Mouse (Mus musculus) left cerebral cortex, postnatal 36 days (tissue): ENCODE measurements around the gene Uchl4. TPM values are rescaled to one million over a fixed set of nuclear protein-coding genes. Genes with fewer than 3 reads are reported as not detected.
A peak's percentile ranks its signal among the peaks of the same experiment; 100 is the strongest.

Experiments
- DNase-seq, 2 experiments: peaks; one replicate each; pipeline ENCODE4 v3.0.0; 2021 to 2022; ENCODE audit warnings: low spot score in 2 of 2, mixed read lengths in 1 of 2
- intact Hi-C: fragments of 180-260 bp; cut with DNase I; formaldehyde crosslinking; loops from one replicate; pipeline ENCODE4 v1.15.1; 2025
- total RNA-seq, 2 experiments: library from RNA; stranded (reverse); gene quantifications; 2 replicates each; pipeline ENCODE4 v1.2.3; 2021

The Uchl4 gene
- total RNA-seq, 2 experiments from 2014 or later, result 2.4 to 2.7 TPM

DNA sequence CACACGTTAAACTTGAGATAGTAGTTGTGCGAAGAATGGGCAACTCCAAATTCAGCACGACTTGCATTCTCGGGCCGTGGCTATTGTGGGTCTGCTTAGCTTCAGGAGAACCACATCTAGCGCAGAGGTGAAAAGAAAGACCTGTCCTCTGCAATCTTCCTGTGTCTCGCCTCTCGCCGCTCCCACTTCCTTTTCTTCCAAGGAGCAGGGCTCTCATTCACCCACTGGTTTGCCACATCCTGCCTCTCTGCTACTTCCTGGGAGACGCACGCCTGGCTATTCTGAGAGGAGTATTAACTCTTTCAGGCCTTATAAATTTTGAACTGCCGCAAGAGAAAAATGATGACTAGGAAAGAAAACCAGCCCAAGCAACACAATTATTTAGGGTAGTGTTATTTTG is 7.3 kb upstream of the Uchl4 start:
- no peak for DNase-seq
- intact Hi-C loops, result no loop called here

DNA sequence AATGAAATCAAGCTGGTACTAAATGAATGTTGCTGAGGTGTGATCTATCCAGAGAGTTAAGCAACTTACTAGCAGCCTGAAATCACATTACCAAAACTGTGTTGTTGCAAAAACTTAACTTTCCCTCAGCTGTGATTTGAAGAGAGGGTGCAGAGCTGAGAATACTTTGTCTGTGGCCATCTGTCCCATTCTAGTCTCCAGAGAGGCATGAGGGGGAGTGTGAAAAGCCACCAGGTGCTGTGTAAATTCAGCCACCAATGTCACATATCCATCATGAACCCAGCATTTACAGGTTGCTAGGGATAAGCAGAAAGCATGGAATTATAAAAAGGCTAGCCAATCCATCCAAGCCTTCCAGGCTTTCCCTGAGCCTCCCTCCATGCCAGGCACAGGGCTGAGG is 6.0 kb upstream of the Uchl4 start:
- DNase-seq, result peak in 1 of 2 experiments; percentile 32
- intact Hi-C loops, result no loop called here

DNA sequence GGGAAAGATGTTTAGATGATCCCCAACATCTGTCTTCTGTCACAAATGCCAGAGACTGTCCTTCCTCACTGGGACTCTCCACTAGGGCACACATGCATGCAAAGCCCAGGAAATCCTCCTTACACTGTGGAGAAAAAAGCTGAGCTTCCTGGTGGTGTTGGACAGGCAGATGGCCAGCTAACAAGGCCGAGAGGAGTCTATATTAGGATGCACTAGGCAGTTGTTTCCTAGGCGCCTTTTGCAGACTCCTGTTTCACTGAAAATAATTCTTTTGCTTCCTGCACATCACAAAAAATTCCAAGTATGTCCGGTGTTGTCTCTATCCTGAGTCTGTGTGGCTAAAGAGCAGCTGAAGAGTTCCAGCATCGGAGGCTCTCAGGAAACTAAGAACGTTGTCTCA is 3.8 kb upstream of the Uchl4 start:
- DNase-seq, result no peak
- intact Hi-C loops, result loop anchor here (2.0 kb wide), 1 partner anchor 22 kb away; the partner anchor contains the start of gene Map2k1

DNA sequence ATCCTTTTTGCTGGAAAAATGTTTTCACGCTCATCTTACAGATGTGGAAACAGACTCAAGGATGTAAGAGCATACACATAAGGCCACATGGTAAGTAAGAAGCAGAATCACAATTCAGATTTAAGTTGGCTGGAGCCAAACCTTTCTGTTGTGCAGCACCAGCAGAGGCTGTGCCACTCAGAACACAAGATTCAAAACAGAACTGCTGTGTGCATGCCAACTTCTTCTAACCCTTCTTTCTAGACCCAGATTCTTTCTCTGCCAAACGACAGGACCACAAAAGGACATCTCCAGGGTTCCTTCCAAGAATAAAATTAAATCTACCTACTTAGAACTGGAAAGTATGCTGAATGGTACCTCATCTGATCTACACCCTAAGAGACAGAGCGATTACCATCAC is 3.3 kb upstream of the Uchl4 start:
- intact Hi-C loops, result loop anchor here (2.0 kb wide), 1 partner anchor 21 kb away; the partner anchor contains the start of gene Map2k1
- DNase-seq, result no peak

DNA sequence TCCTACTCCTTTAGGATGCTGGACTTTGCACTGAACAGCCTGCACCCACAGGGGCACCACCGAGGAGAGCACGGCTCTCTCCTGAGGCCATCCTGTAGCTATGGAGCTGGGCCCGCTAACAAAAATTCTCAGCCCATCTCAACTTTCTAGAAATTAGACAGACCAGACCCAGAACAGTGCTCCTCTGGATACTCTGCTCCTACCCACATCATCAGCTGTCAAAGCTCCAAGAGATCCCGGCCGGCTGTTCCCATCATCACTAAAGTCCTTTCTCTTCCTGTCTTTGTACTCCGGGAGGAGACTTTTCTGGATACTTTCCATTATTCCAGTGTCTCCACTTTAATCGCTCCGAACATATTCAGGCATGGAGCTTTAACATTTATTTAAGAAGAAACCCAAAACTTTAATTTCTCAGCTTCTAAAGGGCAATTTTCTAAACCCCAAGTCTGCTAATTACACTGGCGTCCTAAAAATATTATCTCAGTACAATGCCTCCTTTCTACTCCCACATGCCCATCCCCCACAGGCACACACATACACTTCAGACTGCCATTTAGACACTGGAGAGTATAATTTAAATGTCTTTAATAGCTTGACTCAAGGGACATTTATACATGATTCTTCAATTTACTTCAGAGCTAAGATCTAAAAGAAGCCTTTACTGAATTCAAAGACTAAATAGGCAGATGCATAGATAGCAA is 2.6 kb upstream of the Uchl4 start:
- intact Hi-C loops, result no loop called here
- DNase-seq, result no peak

DNA sequence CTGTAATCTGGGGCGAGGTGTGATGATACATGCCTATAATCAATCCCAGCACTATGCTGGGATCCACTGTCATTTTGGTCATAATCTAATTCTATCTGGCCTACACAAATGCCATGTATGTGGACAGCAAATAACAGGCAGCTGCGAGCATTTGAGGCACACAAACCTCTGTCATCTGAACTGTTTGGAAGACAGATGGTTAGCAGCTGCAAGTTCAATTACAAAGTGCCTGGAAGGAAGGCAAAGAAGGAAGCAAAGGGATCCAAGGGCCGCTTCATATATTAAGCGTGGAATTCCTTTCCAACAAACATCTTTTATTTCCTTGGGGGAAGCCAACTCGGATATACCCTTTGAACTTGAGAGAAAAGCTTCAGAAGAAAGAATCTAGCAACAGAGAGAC is 1.3 kb upstream of the Uchl4 start:
- DNase-seq, result no peak
- intact Hi-C loops, result no loop called here

DNA sequence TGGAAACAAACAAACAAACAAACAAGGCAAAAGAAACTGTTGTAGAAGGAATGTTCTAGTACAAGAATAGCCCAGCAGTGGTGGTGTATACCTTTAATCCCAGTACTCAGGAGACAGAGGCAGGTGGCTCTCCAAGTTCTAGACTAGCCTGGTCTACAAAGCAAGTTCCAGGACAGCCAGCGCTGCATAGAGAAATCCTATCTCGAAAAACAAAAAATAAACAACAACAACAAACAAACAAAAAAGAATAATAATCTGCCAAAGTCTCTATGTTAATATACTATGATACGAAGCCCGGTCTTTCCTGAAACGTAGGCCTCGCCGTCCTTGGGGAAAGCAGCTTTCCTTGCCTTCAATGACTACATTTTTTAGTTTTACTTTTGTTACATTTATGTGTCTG is 1.1 kb downstream of the Uchl4 start:
- DNase-seq, result no peak
- intact Hi-C loops, result no loop called here

DNA sequence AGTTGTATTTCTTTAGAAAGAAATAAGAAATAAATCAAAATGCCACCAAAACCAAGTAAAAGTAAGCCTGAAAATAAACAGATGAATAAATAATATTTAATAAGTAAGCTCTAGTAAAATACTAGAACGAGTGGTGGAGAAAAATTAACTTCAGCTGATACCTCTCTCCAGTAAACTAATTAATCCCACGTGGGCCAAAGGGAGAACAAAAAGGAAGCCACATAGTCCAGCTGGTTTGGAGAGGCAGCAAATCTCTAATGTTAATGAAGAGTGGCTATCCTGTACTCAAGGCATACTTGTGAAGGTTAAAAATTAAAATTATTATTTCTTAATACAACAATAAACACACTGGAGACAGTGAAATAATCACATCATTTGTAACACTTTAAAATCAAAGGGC is 5.1 kb downstream of the Uchl4 start:
- no peak for DNase-seq

DNA sequence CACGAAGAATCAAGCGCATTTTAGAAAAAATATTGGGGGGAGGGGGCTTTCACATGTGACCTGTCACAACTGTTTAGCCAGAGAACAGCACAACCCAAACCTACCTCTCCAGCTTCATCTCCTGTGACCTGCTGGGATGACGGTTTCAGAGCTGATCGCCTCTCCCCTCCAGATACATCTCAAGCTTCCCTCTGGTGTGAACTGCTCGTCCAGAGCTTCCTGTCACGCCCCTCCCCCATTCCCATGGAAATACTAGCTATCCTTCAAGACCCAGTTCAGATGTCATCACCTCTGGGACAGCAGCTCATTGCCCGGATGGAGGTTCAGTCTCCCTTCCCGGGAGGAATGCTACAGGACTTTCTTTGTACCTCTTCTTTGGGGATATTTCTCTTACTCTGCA is 5.7 kb downstream of the Uchl4 start:
- intact Hi-C loops, result no loop called here

More for the DNA sequence above, 5.1 kb downstream of the Uchl4 start:
- intact Hi-C loops, result no loop called here

DNA sequence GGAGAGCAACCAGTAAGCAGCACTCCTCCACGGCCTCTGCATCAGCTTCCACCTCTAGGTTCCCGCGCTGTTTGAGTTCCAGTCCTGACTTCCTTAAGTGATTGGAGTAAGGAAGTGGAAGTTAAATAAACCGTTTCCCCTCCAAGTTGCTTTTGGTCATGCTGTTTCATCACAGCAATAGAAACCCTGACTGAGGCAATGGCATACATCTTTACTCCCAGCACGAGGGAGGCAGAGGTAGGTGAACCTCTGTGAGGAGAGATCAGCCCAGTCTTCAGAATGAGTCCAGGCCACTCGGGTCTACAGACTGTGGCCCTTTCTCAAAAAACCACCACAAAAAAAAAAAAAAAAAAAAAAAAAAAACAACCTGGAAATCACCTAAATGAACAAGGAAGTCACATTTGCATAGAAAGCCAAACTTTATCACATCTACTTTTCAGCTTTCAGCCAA is 7.4 kb downstream of the Uchl4 start:
- intact Hi-C loops, result no loop called here
- DNase-seq, result no peak

More for the DNA sequence above, 5.7 kb downstream of the Uchl4 start:
- no peak for DNase-seq

DNA sequence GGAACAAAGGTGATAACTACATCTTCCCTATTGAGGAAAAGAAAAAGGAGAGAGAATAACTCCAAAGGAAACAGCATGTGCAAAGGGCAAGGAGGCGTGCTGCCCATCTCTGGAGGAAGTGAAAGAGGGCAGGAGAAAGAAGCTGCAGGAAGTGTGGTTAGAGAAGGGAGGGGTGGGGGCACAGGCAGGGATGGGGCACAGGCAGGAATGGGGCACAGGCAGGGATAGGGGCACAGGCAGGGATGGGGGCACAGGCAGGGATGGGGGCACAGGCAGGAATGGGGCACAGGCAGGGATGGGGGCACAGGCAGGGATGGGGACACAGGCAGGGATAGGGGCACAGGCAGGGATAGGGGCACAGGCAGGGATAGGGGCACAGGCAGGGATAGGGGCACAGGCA is 14.4 kb downstream of the Uchl4 start:
- intact Hi-C loops, result no loop called here
- no peak for DNase-seq

DNA sequence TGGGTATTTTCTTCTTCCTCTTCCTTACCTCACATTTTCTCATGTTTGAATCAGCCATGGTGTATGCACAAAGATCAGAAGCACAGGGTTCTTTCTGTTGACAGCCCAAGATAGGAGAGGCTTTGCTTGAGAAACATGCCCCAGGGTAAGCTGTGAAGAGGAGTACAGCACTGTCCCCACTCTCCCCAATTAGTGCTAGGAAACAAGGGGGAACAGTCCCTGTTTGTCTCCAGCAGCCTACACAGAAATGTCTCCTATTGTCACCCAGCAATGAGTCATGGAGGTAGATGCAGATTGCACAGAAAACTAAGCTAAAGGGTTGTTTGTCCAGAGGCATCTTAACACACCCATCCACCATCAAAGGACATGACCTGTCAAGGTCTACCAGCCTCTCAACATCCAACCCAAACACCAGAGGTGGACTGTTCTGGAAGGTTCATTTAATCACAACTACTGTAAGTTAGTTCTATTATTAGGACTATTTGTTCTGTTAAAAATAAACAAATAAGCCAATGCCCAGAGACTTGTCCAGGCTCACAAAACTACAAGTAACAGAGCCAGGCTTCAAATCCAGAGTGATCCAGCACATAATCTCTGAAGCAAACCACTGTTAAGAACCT is 15.2 kb downstream of the Uchl4 start:
- intact Hi-C loops, result loop anchor here (5.0 kb wide), 1 partner anchor 33 kb away; no protein-coding TSS in a partner anchor
- DNase-seq, result no peak

DNA sequence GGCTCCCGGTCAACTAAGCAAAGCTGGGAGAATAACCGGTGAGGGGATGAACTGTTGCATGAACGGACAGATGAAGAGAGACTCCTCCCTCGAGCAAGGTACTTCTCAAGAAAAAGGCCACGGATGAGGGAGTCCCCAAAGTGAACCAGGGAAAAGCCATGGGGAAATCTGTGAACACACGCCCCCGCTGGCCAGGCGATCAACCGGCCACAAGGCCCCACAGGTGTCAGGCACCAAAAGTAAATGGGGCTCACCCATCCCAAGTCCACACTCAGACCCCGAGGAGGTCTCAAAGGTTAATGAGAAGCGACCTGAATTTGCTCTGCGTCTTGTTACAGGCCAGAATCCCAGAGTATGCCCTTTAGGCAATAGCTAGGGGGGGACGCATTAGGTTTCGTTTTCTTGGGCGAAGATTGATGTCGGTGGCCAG is 17.6 kb downstream of the Uchl4 start:
- intact Hi-C loops, result loop anchor here (1.0 to 5.0 kb wide), 3 partner anchors 22 to 73 kb away; partner anchors contain the start of gene Snapc5
- DNase-seq, result peak in 1 of 2 experiments; percentile 22

DNA sequence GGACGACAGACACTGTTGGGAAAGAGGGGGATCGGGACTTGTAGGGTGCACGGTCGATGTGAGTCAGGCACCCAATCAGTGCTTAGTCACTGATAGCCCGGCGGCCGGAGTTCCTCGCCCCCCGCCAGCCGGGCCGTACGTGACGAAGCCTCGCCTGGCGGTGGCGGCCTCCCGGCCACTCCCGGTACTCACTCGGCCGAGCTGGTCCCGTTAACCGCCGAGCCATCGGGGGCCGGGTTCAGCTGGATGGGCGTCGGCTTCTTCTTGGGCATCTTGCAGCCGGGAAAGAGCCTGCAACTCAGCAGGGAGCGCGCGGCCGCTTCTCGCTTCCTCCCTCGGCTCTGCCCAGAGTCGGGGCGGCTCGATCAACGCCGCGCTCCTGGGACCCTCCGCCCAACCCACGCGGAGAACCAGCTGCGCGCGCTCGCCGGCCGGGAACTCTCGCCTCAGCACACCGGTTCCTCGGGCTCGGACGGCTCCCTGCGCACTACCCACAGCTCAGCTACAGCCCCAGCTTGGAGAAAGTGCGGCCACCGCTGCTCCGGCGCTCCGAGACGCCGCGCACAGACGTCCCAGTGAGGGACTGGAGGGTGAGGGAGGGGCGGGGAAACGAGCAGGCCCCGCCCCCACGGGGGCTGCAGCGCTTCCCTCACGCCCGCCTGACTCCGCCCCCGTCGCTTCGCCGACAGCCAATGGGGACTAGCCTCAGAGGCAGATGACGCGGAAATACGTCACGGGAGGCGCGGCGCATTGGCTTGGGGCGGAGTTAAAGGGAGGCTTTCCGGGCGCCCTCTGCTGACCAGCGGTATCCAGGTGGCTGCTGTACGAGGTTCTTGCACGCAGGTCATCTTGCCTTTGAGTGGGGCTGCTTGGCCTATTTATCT is 18.3 kb downstream of the Uchl4 start, which contains the start of gene Map2k1:
Gene Map2k1, minus strand, starts transcription at position 611 of the 884 bp plus-strand sequence.
- intact Hi-C loops, result loop anchor here (1.0 to 5.0 kb wide), 3 partner anchors 22 to 74 kb away; partner anchors contain the start of gene Snapc5

DNA sequence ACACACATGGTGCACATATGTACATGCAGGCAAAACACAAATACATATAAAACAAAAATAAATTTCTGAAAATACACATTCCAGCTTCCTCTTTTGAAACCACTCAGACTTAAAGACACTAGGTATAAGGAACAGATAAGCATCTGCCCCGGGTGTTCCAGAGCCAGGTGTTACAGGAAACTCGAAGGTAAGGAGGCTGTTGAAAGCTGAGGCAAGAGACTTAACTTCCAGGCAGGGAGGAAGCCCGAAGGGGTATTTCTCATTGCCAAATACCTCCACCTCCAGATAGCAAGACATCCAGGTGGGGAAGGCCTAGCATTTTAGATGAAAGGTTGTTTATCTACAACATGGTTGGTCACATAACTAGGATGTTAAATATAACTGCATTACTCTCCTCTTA is 20.4 kb downstream of the Uchl4 start:
- DNase-seq, result no peak
- intact Hi-C loops, result no loop called here

More for the DNA sequence above, 18.3 kb downstream of the Uchl4 start, which contains the start of gene Map2k1:
- DNase-seq, result peak; percentile 99 to 100

DNA sequence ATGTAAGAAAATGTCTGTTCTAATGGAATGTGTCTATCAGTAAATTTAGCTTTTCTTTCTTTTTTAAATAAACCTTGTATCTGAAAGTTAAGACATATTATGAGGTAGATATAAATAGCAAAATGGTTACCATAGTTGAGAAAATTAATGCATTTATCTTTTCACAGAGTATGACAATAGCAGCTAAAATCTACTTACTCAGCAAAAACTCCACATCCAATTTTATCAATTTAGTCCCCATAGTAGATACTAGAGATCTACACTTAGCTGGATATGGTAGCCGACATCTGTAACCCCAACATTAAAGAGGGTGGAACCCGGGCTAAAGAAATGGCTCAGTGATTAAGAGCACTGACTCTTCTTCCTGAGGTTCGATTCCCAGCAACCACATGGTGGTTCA is 21.2 kb downstream of the Uchl4 start:
- no peak for DNase-seq
- intact Hi-C loops, result no loop called here

DNA sequence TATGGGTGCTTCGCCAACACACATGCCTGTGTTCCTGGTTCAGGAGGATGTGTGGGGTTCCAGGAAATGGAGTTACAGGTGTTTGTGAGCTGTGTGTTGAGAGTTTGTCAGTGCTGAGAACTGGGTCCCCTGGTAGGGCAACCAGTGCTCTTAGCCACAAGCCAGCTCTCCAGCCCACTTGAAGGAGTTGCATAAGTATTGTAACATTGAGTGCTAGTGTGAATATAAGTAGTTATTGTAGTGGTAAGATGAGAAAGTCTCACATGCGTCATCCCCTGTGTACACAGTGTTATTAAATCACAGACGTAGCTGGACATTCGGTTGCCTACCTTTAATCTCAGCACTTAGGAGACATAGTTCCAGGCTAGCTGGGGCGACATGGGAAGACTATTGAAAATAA is 24.9 kb downstream of the Uchl4 start:
- DNase-seq, result no peak
- intact Hi-C loops, result no loop called here

DNA sequence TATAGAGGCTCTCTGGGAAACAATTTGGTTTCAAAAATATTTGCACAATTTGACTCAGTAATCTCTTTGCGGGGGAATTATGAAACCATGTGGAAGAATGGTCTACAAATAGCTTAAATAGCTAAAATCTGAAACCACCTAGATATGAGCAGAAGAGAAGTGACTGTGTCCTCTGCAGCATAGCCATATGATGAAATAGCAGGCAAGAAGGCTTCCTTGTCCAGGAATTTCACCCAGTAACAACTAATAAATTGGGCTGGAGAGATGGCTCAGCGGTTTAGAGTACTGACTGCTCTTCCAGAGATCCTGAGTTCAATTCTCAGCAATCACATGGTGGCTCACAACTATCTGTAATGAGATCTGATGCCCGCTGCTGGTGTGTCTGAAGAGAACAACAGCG is 26.0 kb downstream of the Uchl4 start:
- intact Hi-C loops, result no loop called here
- no peak for DNase-seq

DNA sequence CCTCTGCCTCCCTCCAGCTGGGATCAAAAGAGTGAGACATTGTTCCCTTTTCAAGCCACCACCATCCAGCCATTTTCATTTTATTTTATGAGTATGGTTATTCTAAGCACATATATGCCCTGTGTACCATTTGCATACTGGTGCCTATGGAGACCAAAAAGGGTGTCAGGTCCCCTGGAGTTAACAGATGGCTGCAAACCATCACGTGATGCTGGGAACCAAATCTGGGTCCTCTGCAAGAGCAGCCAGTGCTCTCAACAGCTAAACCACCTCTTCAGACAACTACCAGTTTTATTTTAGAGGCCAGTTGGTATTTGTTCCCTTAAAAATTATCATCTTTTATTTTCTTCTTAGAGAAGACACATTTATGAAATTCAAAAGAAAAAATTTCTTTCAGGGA is 29.8 kb downstream of the Uchl4 start:
- peak in 1 of 2 experiments; percentile 44 for DNase-seq
- intact Hi-C loops, result no loop called here

DNA sequence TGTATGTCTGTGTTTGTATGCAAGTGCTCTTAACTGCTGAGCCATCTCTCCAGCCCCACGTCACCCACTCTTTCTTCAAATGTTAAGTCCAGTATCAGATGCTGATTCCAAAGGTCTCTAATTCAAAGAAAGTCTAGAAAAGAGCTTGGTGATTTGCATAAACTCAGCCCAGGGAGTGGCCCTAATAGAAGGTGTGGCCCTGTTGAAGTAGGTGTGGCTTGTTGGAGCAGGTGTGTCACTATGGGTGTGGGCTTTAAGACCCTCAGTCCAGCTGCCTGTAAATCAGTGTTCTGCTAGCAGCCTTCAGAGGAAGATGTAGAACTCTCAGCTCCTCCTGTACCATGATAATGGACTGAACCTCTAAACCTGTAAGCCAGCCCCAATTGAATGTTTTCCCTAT is 32.2 kb downstream of the Uchl4 start:
- intact Hi-C loops, result no loop called here
- no peak for DNase-seq
